8 mouse cellular contexts compared by ENCODE assay signal in the genomic region with DNA sequence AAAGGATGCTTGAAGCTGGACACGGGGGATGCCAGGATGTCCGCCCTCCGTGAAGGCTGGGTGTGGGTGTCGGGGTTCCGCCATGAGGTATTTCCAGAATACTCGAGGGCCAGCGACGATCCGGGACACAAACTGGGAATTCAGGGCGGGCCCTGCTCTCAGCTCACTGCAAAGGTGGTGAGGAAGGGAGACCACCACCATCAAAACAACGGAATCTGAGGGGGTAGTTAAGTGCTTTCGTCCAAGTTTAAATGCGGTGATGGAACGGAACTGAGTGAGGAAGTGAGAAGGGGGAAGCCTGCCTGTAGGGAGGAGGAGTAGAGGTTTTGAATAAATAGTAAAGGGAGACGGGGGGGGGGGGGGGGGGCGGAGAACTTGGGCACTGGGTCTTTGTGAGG. TPM values are rescaled to one million over a fixed set of nuclear protein-coding genes. Genes with fewer than 3 reads are reported as not detected.
DNase-seq lines count a peak whose midpoint lies in the region; ATAC-seq and TF ChIP-seq lines count a peak whose summit lies in the region.

No protein-coding gene starts in this region.

- no peaks in the 10 kb centered on the region for H3K9me3 ChIP-seq in embryonic facial prominence, embryonic 13.5 days
- no peaks in the 10 kb centered on the region for H3K9me3 ChIP-seq in limb, embryonic 11.5 days (ENCODE audit: control insufficient read depth, low read length)
- no peaks in the 10 kb centered on the region for H3K9me3 ChIP-seq in neural tube, embryonic 13.5 days

- H3K36me3 ChIP-seq in embryonic facial prominence, embryonic 13.5 days = peaks cover 24% of the 10 kb centered on the region; the same call in 1 of the 2 replicates
- H3K36me3 ChIP-seq in limb, embryonic 11.5 days (ENCODE audit: control insufficient read depth, insufficient read depth, low read length) = no peaks in the 10 kb centered on the region
- H3K36me3 ChIP-seq in neural tube, embryonic 13.5 days = peaks cover 25% of the 10 kb centered on the region

- H3K4me1 ChIP-seq in embryonic facial prominence, embryonic 13.5 days = peaks cover 10% of the 10 kb centered on the region
- H3K4me1 ChIP-seq in limb, embryonic 11.5 days (ENCODE audit: control insufficient read depth, insufficient read depth, low read length) = peaks cover 6% of the 10 kb centered on the region; the same call in 1 of the 2 replicates
- H3K4me1 ChIP-seq in neural tube, embryonic 13.5 days (replicated peaks) = peaks cover 32% of the 10 kb centered on the region

- peak overlapping the region; percentile 91 for H3K27ac ChIP-seq in layer of hippocampus, adult 2 months
- peak overlapping the region; percentile 80 for H3K27ac ChIP-seq in embryonic facial prominence, embryonic 13.5 days
- no peak overlapping the region for H3K27ac ChIP-seq in limb, embryonic 11.5 days (replicated peaks; ENCODE audit: low read depth, low read length)
- peak overlapping the region; percentile 85 for H3K27ac ChIP-seq in neural tube, embryonic 13.5 days (replicated peaks)

- peak overlapping the region; percentile 66 for H3K4me2 ChIP-seq in embryonic facial prominence, embryonic 13.5 days
- H3K4me2 ChIP-seq in limb, embryonic 11.5 days (ENCODE audit: low read depth, severe bottlenecking) = peak overlapping the region; percentile 64
- H3K4me2 ChIP-seq in neural tube, embryonic 13.5 days = peak overlapping the region; percentile 76

- no peaks in the 10 kb centered on the region for H3K27me3 ChIP-seq in embryonic facial prominence, embryonic 13.5 days
- no peaks in the 10 kb centered on the region for H3K27me3 ChIP-seq in limb, embryonic 11.5 days (ENCODE audit: control insufficient read depth, insufficient read depth, low read length)
- no peaks in the 10 kb centered on the region for H3K27me3 ChIP-seq in neural tube, embryonic 13.5 days

- H3K9ac ChIP-seq in embryonic facial prominence, embryonic 13.5 days = peak overlapping the region; percentile 90
- peak overlapping the region; percentile 79 for H3K9ac ChIP-seq in limb, embryonic 11.5 days (ENCODE audit: low read length)
- peak overlapping the region; percentile 91 for H3K9ac ChIP-seq in neural tube, embryonic 13.5 days

- WGBS in embryonic facial prominence, embryonic 13.5 days = under 1% methylated on average over 15 of the region's 16 CpGs
- WGBS in limb, embryonic 11.5 days = under 1% methylated on average over 15 of the region's 16 CpGs
- WGBS in neural tube, embryonic 13.5 days = 1% methylated on average over 16 of the region's 16 CpGs

- H3K4me3 ChIP-seq in layer of hippocampus, adult 2 months = peak overlapping the region; percentile 93
- H3K4me3 ChIP-seq in embryonic facial prominence, embryonic 13.5 days = peak overlapping the region; percentile 94
- H3K4me3 ChIP-seq in limb, embryonic 11.5 days (ENCODE audit: low read depth, low read length) = peak overlapping the region; percentile 91
- H3K4me3 ChIP-seq in neural tube, embryonic 13.5 days = peak overlapping the region; percentile 93

- ATAC-seq in embryonic facial prominence, embryonic 13.5 days (ENCODE audit: insufficient number of reproducible peaks, insufficient read depth, low FRiP score, low TSS enrichment, low read depth) = peak; percentile 50; the same call in 1 of the 2 replicates
- ATAC-seq in limb, embryonic 11.5 days (ENCODE audit: insufficient number of reproducible peaks, low FRiP score, low TSS enrichment, low read depth) = peak; percentile 40; the same call in 1 of the 2 replicates
- peak; percentile 74 for ATAC-seq in neural tube, embryonic 13.5 days (ENCODE audit: low read depth)

- TF ChIP-seq CTCF in layer of hippocampus, adult 2 months (conservative IDR thresholded peaks at IDR 0.05) = no peak

- no peak for DNase-seq in layer of hippocampus, adult 2 months (ENCODE audit: low spot score in 2 of 2)
- DNase-seq in layer of hippocampus, postnatal 14 days (ENCODE audit: low spot score in 2 of 2) = no peak
- DNase-seq in limb, embryonic 11.5 days (ENCODE audit: low spot score) = no peak
- no peak for DNase-seq in ovary, postnatal 36 days (ENCODE audit: low spot score)
- DNase-seq in ovary, postnatal 14 days (ENCODE audit: low spot score) = no peak
- no peak for DNase-seq in Muller cell, postnatal 12 days (ENCODE audit: inconsistent ontology term)

RNA-seq across cellular contexts. Expression of gene Mfap3, which starts 0.3 kb away (rescaled TPM):
- total RNA-seq in layer of hippocampus, adult 2 months (2021) = 10 to 100 TPM; 26.8 to 34.9 TPM
- total RNA-seq in layer of hippocampus, postnatal 14 days (2021) = 10 to 100 TPM; 28.5 to 33.7 TPM
- 50.1 and 52.3 TPM in 2 replicates for polyA plus RNA-seq in embryonic facial prominence, embryonic 13.5 days (2015; fragmentation: Nextera tagmentation; extraction: Ambion mirVana)
- 52.6 and 53.4 TPM in 2 replicates for polyA plus RNA-seq in limb, embryonic 11.5 days (2014; fragmentation: Nextera tagmentation; extraction: Ambion mirVana)
- polyA plus RNA-seq in neural tube, embryonic 13.5 days (2015; fragmentation: Nextera tagmentation; extraction: Ambion mirVana) = 52.1 and 63.8 TPM in 2 replicates

RNA-seq across cellular contexts. Expression of gene Fam114a2, which starts 0.3 kb away (rescaled TPM):
- total RNA-seq in layer of hippocampus, adult 2 months (2021) = 10 to 100 TPM; 41.1 to 42.4 TPM
- 10 to 100 TPM; 34.0 to 35.6 TPM for total RNA-seq in layer of hippocampus, postnatal 14 days (2021)
- 80.2 and 81.8 TPM in 2 replicates for polyA plus RNA-seq in embryonic facial prominence, embryonic 13.5 days (2015; fragmentation: Nextera tagmentation; extraction: Ambion mirVana)
- polyA plus RNA-seq in limb, embryonic 11.5 days (2014; fragmentation: Nextera tagmentation; extraction: Ambion mirVana) = 48.9 and 50.1 TPM in 2 replicates
- polyA plus RNA-seq in neural tube, embryonic 13.5 days (2015; fragmentation: Nextera tagmentation; extraction: Ambion mirVana) = 91.6 and 100 TPM in 2 replicates
